Mouse (Mus musculus): ENCODE results near the gene Ngrn. TPM values are rescaled to one million over a fixed set of nuclear protein-coding genes. Genes with fewer than 3 reads are reported as not detected.

Gene Ngrn
- polyA plus RNA-seq, 1 experiment: 15.8 TPM

DNA sequence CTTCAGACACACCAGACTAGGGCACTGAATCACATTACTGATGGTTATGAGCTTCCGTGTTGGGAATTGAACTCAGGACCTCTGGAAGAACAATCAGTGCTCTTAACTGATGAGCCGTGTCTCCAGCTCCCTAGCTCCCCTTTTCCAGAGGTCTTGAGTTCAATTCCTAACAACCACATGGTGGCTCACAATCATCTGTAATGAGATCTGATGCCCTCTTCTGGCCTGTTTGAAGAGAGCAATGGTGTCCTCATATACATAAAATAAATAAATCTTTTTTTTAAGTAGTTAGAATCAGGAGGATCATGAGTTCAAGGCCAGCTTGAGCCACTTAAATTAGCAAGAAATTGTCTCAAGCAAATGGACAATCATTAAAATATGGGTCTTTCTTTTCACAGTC lies 5.0 kb upstream of the Ngrn start:
- TF ChIP-seq CTCF (IDR thresholded peaks at IDR 0.05; ENCODE audit: borderline replicate concordance, insufficient read depth, low read length): no peak
- no peak overlapping the region for H3K4me3 ChIP-seq (ENCODE audit: insufficient read depth, low read length)
- H3K27ac ChIP-seq (ENCODE audit: insufficient read depth, low read length): no peak overlapping the region
- H3K4me1 ChIP-seq (ENCODE audit: control insufficient read depth, insufficient read depth, low read length): no peaks in the 10 kb centered on the region

- Histone ChIP-seq H3K4me3 (ENCODE audit: insufficient read depth, low read length) (no peak overlapping the region), H3K4me1 (ENCODE audit: control insufficient read depth, insufficient read depth, low read length) (no peaks in the 10 kb centered on the region; the same call in 1 of the 2 replicates), H3K27ac (ENCODE audit: insufficient read depth, low read length) (no peak overlapping the region)
- TF ChIP-seq POLR2A (IDR thresholded peaks at IDR 0.05; ENCODE audit: low read depth, low read length): no peak
- no peak for TF ChIP-seq CTCF (IDR thresholded peaks at IDR 0.05; ENCODE audit: borderline replicate concordance, insufficient read depth, low read length)
Observed at GRCm38 (mm10) chr7:80257706-80258105, 3.3 kb upstream of the Ngrn start.

GRCm38 (mm10) chr7:80261372-80261990 lies 466 bp downstream of the Ngrn start:
- peak overlapping the region; percentile 83 for H3K4me3 ChIP-seq (ENCODE audit: insufficient read depth, low read length)
- TF ChIP-seq CTCF (IDR thresholded peaks at IDR 0.05; ENCODE audit: borderline replicate concordance, insufficient read depth, low read length): no peak
- TF ChIP-seq POLR2A (IDR thresholded peaks at IDR 0.05; ENCODE audit: low read depth, low read length): peak; percentile 34; the same call in 1 of the 2 replicates
- H3K27ac ChIP-seq (ENCODE audit: insufficient read depth, low read length): 0 out of 2 replicates have a peak overlapping the region, but pooled peaks have one; percentile 9
- no peaks in the 10 kb centered on the region; the same call in 1 of the 2 replicates for H3K4me1 ChIP-seq (ENCODE audit: control insufficient read depth, insufficient read depth, low read length)

GRCm38 (mm10) chr7:80264606-80265005 lies 3.6 kb downstream of the Ngrn start:
- Histone ChIP-seq H3K27ac (ENCODE audit: insufficient read depth, low read length) (no peak overlapping the region), H3K4me1 (ENCODE audit: control insufficient read depth, insufficient read depth, low read length) (no peaks in the 10 kb centered on the region; the same call in 1 of the 2 replicates), H3K4me3 (ENCODE audit: insufficient read depth, low read length) (no peak overlapping the region)
- TF ChIP-seq CTCF (IDR thresholded peaks at IDR 0.05; ENCODE audit: borderline replicate concordance, insufficient read depth, low read length) (no peak), POLR2A (IDR thresholded peaks at IDR 0.05; ENCODE audit: low read depth, low read length) (no peak)

- Histone ChIP-seq H3K27ac (ENCODE audit: insufficient read depth, low read length) (no peak overlapping the region), H3K4me1 (ENCODE audit: control insufficient read depth, insufficient read depth, low read length) (no peaks in the 10 kb centered on the region), H3K4me3 (ENCODE audit: insufficient read depth, low read length) (no peak overlapping the region)
- TF ChIP-seq POLR2A (IDR thresholded peaks at IDR 0.05; ENCODE audit: low read depth, low read length) (no peak), CTCF (IDR thresholded peaks at IDR 0.05; ENCODE audit: borderline replicate concordance, insufficient read depth, low read length) (no peak)
Observed at GRCm38 (mm10) chr7:80267764-80268163, 6.7 kb downstream of the Ngrn start.

DNA sequence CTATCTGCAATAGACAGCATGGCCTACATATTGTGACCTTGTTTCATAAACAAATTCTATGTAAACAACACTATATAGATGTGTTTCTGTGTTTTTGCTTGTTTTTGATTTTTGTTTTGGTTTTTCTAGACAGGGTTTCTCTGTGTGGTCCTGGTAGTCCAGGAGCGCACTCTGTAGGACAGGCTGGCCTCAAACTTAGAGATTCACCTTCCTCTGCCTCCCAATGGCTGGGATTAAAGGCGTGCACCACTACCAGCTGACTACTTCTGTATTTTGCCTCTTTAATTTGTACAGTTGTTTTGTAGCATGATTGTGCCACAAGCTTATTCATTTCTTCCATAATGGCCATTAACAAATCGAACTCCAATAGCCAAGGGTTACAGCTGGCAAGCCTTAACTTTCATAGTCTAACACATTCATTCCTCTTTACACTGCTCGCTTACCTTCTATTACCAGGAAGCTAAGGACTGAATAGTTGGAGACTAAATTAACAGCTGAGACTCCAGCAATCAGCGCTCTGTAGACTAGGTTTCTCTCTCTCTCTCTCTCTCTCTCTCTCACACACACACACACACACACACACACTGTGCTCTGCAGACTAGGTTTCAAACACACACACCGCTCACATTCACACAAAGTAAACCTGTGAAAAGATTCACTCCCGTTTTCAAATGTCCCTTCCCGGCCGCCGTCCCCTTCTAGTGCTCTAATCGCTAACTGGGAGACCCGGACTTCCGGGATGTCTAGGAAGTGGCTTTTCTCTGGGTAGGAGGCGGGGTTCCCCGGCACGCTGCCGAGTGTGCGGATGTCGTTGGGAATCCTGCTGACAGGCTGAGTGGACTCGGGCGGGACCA lies 8.1 kb downstream of the Ngrn start, which contains the start of gene Vps33b:
Vps33b (plus strand) TSS at position 753 of the 854 bp plus-strand sequence.
- peak within 1 kb of the TSS; percentile 64 for H3K27ac ChIP-seq (ENCODE audit: insufficient read depth, low read length)

GRCm38 (mm10) chr7:80269751-80270255 lies 8.8 kb downstream of the Ngrn start:
- H3K4me3 ChIP-seq (ENCODE audit: insufficient read depth, low read length): peak overlapping the region; percentile 94
- H3K4me1 ChIP-seq (ENCODE audit: control insufficient read depth, insufficient read depth, low read length): no peaks in the 10 kb centered on the region
- no peak for TF ChIP-seq CTCF (IDR thresholded peaks at IDR 0.05; ENCODE audit: borderline replicate concordance, insufficient read depth, low read length)
- no peak for TF ChIP-seq POLR2A (IDR thresholded peaks at IDR 0.05; ENCODE audit: low read depth, low read length)
- H3K27ac ChIP-seq (ENCODE audit: insufficient read depth, low read length): no peak overlapping the region

More for the DNA sequence above, 8.1 kb downstream of the Ngrn start, which contains the start of gene Vps33b:
- TF ChIP-seq POLR2A (IDR thresholded peaks at IDR 0.05; ENCODE audit: low read depth, low read length) (peak; percentile 72), CTCF (IDR thresholded peaks at IDR 0.05; ENCODE audit: borderline replicate concordance, insufficient read depth, low read length) (no peak)
- Histone ChIP-seq H3K4me1 (ENCODE audit: control insufficient read depth, insufficient read depth, low read length) (no peaks in the 10 kb centered on the region), H3K4me3 (ENCODE audit: insufficient read depth, low read length) (peak within 1 kb of the TSS; percentile 94)

GRCm38 (mm10) chr7:80273456-80273855 lies 12.4 kb downstream of the Ngrn start:
- Histone ChIP-seq H3K27ac (ENCODE audit: insufficient read depth, low read length) (no peak overlapping the region), H3K4me1 (ENCODE audit: control insufficient read depth, insufficient read depth, low read length) (no peaks in the 10 kb centered on the region), H3K4me3 (ENCODE audit: insufficient read depth, low read length) (no peak overlapping the region)
- no peak for TF ChIP-seq POLR2A (IDR thresholded peaks at IDR 0.05; ENCODE audit: low read depth, low read length)
- no peak for TF ChIP-seq CTCF (IDR thresholded peaks at IDR 0.05; ENCODE audit: borderline replicate concordance, insufficient read depth, low read length)

DNA sequence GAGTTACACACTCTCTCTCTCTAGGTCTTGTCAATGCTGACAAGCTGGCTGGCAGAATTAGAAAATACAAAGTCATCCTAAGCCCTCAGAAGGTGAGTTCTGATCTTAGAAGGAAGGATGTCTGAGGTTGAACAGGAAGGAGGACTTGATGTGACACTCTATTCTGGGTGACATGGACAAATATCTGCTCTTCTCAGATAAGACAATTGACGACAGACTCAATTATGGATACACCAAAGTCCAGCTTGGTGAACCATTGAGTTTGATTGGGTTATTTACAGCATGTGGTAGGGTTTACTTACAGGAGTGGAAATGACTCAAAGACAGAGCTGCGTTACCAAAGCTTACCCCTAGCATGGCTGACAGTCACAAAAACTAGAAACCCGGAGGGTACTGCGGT lies 15.4 kb downstream of the Ngrn start:
- Histone ChIP-seq H3K4me1 (ENCODE audit: control insufficient read depth, insufficient read depth, low read length) (no peaks in the 10 kb centered on the region), H3K27ac (ENCODE audit: insufficient read depth, low read length) (no peak overlapping the region), H3K4me3 (ENCODE audit: insufficient read depth, low read length) (no peak overlapping the region)
- TF ChIP-seq POLR2A (IDR thresholded peaks at IDR 0.05; ENCODE audit: low read depth, low read length) (no peak), CTCF (IDR thresholded peaks at IDR 0.05; ENCODE audit: borderline replicate concordance, insufficient read depth, low read length) (no peak)

Measured in embryonic fibroblast, embryonic 13.5 days (primary cell).